Mouse (Mus musculus): ENCODE results near the gene Shroom1. TPM values are rescaled to one million over a fixed set of nuclear protein-coding genes. Genes with fewer than 3 reads are reported as not detected.

Gene Shroom1
- polyA plus RNA-seq, 1 experiment from 2014 or later = 4.1 TPM

DNA sequence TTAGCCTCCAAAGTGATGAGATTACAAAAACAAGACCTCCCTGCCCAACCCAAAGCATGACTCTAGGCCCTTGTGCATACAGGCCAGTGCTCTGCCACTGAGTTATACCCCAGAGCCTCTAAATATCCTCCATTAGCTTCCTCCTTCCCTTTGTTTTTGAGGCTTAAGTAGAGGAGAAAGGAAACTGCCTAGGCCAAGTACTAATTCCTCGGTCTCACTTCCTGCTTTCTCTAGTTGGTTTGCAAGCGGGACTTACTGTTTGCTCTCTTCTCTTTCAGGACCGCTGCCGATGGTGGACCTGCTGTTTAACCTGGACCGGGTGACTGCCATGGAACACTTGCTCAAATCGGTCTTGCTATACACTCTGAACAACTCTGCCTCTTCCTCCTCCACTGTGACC, 20.7 kb upstream of the Shroom1 start:
- Histone ChIP-seq H3K9ac (ENCODE audit: low read depth, low read length) (no peak overlapping the region), H3K27me3 (ENCODE audit: control insufficient read depth, insufficient read depth, low read depth, low read length) (no peaks in the 10 kb centered on the region; the same call in 1 of the 2 replicates), H3K9me3 (replicated peaks; ENCODE audit: control insufficient read depth, low read length) (no peaks in the 10 kb centered on the region), H3K4me1 (ENCODE audit: control insufficient read depth, low read depth, low read length) (peaks cover 24% of the 10 kb centered on the region), H3K4me3 (ENCODE audit: low read depth, low read length) (no peak overlapping the region), H3K27ac (ENCODE audit: low read length) (no peak overlapping the region), H3K4me2 (ENCODE audit: low read depth, low read length) (no peak overlapping the region), H3K36me3 (ENCODE audit: control insufficient read depth, insufficient read depth) (no peaks in the 10 kb centered on the region)
- ATAC-seq (ENCODE audit: low read depth) = no peak
- 58% methylated on average over 6 of the region's 6 CpGs for WGBS (ENCODE audit: insufficient replicate concordance)

DNA sequence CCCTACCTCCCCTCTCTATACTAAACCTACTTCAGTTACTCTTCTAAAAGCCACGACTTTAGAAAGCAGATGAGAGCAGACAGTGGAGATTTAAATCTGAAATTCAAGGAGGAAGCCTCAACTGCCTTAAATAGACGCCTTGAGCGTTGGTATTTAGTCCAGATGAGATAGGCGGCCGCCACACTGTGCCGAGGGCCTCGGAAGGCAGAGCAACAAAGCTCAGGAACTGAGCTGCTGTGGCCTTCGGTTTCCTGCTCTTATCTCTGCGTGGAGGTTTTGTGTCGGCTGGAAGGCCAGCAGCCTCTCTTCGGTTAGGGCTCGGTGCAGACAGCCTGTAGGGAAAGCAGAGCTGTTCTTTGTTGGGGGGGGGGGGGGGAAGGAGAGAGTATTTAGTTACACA, 15.1 kb upstream of the Shroom1 start:
- H3K27ac ChIP-seq (ENCODE audit: low read length) = peak overlapping the region; percentile 39; the same call in 1 of the 2 replicates
- 0 out of 2 replicates have a peak overlapping the region, but pooled peaks have one; percentile 7 for H3K9ac ChIP-seq (ENCODE audit: low read depth, low read length)
- H3K4me2 ChIP-seq (ENCODE audit: low read depth, low read length) = 0 out of 2 replicates have a peak overlapping the region, but pooled peaks have one; percentile 12
- 2% methylated on average over 12 of the region's 12 CpGs for WGBS (ENCODE audit: insufficient replicate concordance)
- no peaks in the 10 kb centered on the region for H3K36me3 ChIP-seq (ENCODE audit: control insufficient read depth, insufficient read depth)
- no peak for ATAC-seq (ENCODE audit: low read depth)
- no peaks in the 10 kb centered on the region; the same call in 1 of the 2 replicates for H3K27me3 ChIP-seq (ENCODE audit: control insufficient read depth, insufficient read depth, low read depth, low read length)
- no peaks in the 10 kb centered on the region for H3K9me3 ChIP-seq (replicated peaks; ENCODE audit: control insufficient read depth, low read length)
- H3K4me3 ChIP-seq (ENCODE audit: low read depth, low read length) = no peak overlapping the region
- H3K4me1 ChIP-seq (ENCODE audit: control insufficient read depth, low read depth, low read length) = peaks cover 4% of the 10 kb centered on the region

DNA sequence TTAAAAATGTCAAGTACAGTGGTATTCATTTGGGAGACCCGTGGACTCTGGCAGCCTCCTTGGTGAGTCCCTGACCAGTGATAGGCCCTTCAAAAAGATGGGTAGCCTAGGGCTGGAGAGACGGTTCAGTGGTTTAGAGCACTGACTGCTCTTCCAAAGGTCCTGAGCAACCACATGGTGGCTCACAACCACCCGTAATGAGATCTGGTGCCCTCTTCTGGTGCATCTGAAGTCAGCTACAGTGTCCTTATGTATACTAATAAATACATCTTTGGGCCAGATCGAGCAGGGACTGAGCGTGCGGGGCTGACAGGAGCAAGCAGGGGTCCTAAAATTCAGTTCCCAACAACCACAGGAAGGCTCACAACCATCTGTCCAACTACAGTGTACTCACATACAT, 13.1 kb upstream of the Shroom1 start:
- H3K27me3 ChIP-seq (ENCODE audit: control insufficient read depth, insufficient read depth, low read depth, low read length) = no peaks in the 10 kb centered on the region; the same call in 1 of the 2 replicates
- no peaks in the 10 kb centered on the region for H3K9me3 ChIP-seq (replicated peaks; ENCODE audit: control insufficient read depth, low read length)
- H3K9ac ChIP-seq (ENCODE audit: low read depth, low read length) = no peak overlapping the region
- no peak overlapping the region for H3K4me3 ChIP-seq (ENCODE audit: low read depth, low read length)
- H3K36me3 ChIP-seq (ENCODE audit: control insufficient read depth, insufficient read depth) = no peaks in the 10 kb centered on the region
- WGBS (ENCODE audit: insufficient replicate concordance) = 14% methylated on average over 6 of the region's 6 CpGs
- no peak overlapping the region for H3K4me2 ChIP-seq (ENCODE audit: low read depth, low read length)
- no peak overlapping the region for H3K27ac ChIP-seq (ENCODE audit: low read length)
- peaks cover 4% of the 10 kb centered on the region for H3K4me1 ChIP-seq (ENCODE audit: control insufficient read depth, low read depth, low read length)
- no peak for ATAC-seq (ENCODE audit: low read depth)

DNA sequence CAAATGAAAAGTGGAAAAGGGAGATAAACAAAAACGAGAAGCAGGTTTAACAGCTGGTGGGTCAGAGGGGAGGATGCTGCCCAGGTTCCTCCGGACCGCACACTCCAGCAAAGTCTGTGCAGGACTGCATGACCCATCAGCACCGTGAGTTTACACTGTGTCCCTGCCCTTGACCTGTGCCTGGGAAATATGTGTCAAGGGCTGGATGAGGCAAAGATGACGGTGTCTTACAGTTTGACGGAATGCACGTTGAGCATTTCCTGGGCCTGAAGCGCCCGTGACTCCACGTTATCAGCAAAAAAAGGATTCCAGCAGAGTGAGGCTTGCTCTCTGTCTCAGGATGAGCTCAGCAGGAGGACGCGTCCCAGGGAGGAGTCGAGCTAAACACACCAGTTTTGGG, 11.4 kb upstream of the Shroom1 start:
- Histone ChIP-seq H3K9me3 (replicated peaks; ENCODE audit: control insufficient read depth, low read length) (no peaks in the 10 kb centered on the region), H3K4me1 (ENCODE audit: control insufficient read depth, low read depth, low read length) (peaks cover 8% of the 10 kb centered on the region), H3K9ac (ENCODE audit: low read depth, low read length) (no peak overlapping the region), H3K4me3 (ENCODE audit: low read depth, low read length) (no peak overlapping the region), H3K27me3 (ENCODE audit: control insufficient read depth, insufficient read depth, low read depth, low read length) (no peaks in the 10 kb centered on the region), H3K27ac (ENCODE audit: low read length) (peak overlapping the region; percentile 1), H3K36me3 (ENCODE audit: control insufficient read depth, insufficient read depth) (no peaks in the 10 kb centered on the region), H3K4me2 (ENCODE audit: low read depth, low read length) (no peak overlapping the region)
- 50% methylated on average over 13 of the region's 13 CpGs for WGBS (ENCODE audit: insufficient replicate concordance)
- ATAC-seq (ENCODE audit: low read depth) = peak; percentile 37; the same call in 1 of the 2 replicates

DNA sequence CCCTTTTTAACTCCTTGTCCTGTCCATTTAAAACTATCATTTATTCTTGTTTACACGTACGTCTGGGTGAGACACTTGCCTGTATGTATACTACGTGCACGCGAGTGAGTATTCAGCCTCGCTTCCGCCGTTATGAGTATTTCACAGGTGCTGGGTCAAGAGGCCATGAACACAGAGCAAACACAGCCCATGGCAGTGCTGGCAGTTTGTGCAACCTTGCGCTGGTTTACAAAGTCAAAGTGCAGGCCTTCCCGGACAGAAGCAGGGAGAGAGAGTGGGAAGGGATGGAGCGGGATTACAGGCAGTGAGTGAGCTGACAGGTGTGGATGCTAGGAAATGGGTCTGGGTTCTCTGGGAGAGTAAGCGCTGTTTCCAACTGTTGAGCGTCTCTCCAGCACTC, 10.8 kb upstream of the Shroom1 start:
- Histone ChIP-seq H3K4me2 (ENCODE audit: low read depth, low read length) (no peak overlapping the region), H3K27ac (ENCODE audit: low read length) (peak overlapping the region; percentile 1; the same call in 1 of the 2 replicates), H3K9me3 (replicated peaks; ENCODE audit: control insufficient read depth, low read length) (no peaks in the 10 kb centered on the region), H3K4me3 (ENCODE audit: low read depth, low read length) (no peak overlapping the region), H3K9ac (ENCODE audit: low read depth, low read length) (no peak overlapping the region), H3K36me3 (ENCODE audit: control insufficient read depth, insufficient read depth) (no peaks in the 10 kb centered on the region), H3K27me3 (ENCODE audit: control insufficient read depth, insufficient read depth, low read depth, low read length) (peaks cover 2% of the 10 kb centered on the region; the same call in 1 of the 2 replicates), H3K4me1 (ENCODE audit: control insufficient read depth, low read depth, low read length) (peaks cover 8% of the 10 kb centered on the region)
- ATAC-seq (ENCODE audit: low read depth) = peak; percentile 84
- 80% methylated on average over 13 of the region's 13 CpGs for WGBS (ENCODE audit: insufficient replicate concordance)

DNA sequence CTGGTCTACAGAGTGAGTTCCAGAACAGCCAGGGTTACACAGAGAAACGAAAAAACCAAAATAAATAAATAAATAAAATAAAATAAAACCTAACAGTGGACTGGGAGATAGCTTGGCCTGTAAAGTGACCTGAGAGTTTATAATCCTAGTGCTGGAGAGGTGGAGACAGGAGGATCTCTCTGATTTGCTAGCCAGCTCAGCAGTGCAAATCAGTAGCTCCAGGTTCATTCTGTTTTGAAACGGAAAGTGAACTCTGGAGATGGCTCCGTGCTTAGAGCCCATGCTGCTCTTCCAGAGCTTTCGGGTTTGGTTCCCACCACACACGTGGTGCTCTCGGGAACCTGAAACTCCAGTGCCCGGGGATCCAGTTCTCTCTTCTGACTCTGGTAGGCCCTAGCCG, 9.0 kb upstream of the Shroom1 start:
- Histone ChIP-seq H3K4me2 (ENCODE audit: low read depth, low read length) (no peak overlapping the region), H3K4me3 (ENCODE audit: low read depth, low read length) (no peak overlapping the region), H3K27ac (ENCODE audit: low read length) (0 out of 2 replicates have a peak overlapping the region, but pooled peaks have one; percentile 12), H3K36me3 (ENCODE audit: control insufficient read depth, insufficient read depth) (no peaks in the 10 kb centered on the region), H3K9ac (ENCODE audit: low read depth, low read length) (no peak overlapping the region), H3K27me3 (ENCODE audit: control insufficient read depth, insufficient read depth, low read depth, low read length) (peaks cover 3% of the 10 kb centered on the region; the same call in 1 of the 2 replicates), H3K9me3 (replicated peaks; ENCODE audit: control insufficient read depth, low read length) (no peaks in the 10 kb centered on the region), H3K4me1 (ENCODE audit: control insufficient read depth, low read depth, low read length) (peaks cover 4% of the 10 kb centered on the region; the same call in 1 of the 2 replicates)
- WGBS (ENCODE audit: insufficient replicate concordance) = 73% methylated on average over 8 of the region's 8 CpGs
- no peak for ATAC-seq (ENCODE audit: low read depth)

DNA sequence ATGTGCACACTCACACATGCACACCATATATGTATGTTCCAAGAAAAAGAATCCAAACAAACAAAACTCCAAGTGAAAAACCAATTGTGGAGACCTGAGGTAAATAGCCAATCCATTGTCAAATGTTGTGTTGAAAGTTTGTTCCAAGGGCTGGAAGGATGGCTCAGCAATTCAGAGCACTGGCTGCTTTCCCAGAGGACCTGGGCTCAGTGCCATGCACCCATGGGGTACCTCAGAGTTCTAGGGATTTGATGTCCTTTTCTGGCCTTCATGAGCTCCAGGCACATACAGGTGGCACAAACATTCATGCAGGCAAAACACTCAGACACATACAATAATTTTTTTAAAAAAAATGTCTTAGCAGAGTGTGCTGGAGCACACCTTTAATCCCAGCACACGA, 8.5 kb upstream of the Shroom1 start:
- Histone ChIP-seq H3K27me3 (ENCODE audit: control insufficient read depth, insufficient read depth, low read depth, low read length) (peaks cover 3% of the 10 kb centered on the region; the same call in 1 of the 2 replicates), H3K36me3 (ENCODE audit: control insufficient read depth, insufficient read depth) (no peaks in the 10 kb centered on the region), H3K4me3 (ENCODE audit: low read depth, low read length) (no peak overlapping the region), H3K9ac (ENCODE audit: low read depth, low read length) (no peak overlapping the region), H3K9me3 (replicated peaks; ENCODE audit: control insufficient read depth, low read length) (no peaks in the 10 kb centered on the region), H3K27ac (ENCODE audit: low read length) (no peak overlapping the region), H3K4me1 (ENCODE audit: control insufficient read depth, low read depth, low read length) (peaks cover 4% of the 10 kb centered on the region; the same call in 1 of the 2 replicates), H3K4me2 (ENCODE audit: low read depth, low read length) (no peak overlapping the region)
- 0 out of 2 replicates have a peak, but pooled peaks have one; percentile 35 for ATAC-seq (ENCODE audit: low read depth)
- 72% methylated on average over 1 of the region's 1 CpGs for WGBS (ENCODE audit: insufficient replicate concordance)

DNA sequence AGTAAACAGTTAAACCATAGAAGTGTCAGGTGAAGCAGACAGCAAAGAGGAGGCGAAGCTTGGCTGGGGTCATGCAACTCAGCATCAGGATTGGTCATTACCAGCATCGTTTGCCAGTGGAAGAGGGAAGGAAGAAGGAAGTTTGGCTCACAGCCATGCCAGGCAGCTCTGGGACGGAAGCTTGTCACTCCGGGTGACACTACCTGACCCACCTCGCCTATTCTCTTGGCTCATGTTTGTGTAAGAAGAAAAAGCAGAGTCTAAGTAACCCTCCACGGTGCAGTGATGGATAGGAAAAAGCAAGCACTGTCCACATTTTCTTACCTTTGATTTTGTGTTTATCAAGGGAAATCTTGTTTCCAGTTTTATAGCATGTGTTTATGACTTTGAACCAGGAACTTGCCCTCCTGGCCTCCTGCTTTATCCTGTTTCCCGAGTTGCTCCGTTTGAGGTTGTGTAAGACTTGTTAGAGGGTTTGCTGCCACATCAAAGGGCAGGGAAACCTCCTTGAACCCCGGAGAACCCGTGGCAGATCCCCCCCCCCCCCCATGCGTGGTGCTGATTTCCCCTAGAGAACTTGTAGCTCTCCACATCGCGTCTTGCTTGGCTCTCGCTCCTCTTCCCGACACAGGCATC, 6.8 kb upstream of the Shroom1 start:
- Histone ChIP-seq H3K27me3 (ENCODE audit: control insufficient read depth, insufficient read depth, low read depth, low read length) (peaks cover 3% of the 10 kb centered on the region; the same call in 1 of the 2 replicates), H3K4me1 (ENCODE audit: control insufficient read depth, low read depth, low read length) (peaks cover 4% of the 10 kb centered on the region; the same call in 1 of the 2 replicates), H3K9ac (ENCODE audit: low read depth, low read length) (no peak overlapping the region), H3K9me3 (replicated peaks; ENCODE audit: control insufficient read depth, low read length) (no peaks in the 10 kb centered on the region), H3K36me3 (ENCODE audit: control insufficient read depth, insufficient read depth) (no peaks in the 10 kb centered on the region), H3K4me3 (ENCODE audit: low read depth, low read length) (no peak overlapping the region), H3K4me2 (ENCODE audit: low read depth, low read length) (no peak overlapping the region), H3K27ac (ENCODE audit: low read length) (no peak overlapping the region)
- ATAC-seq (ENCODE audit: low read depth) = no peak
- WGBS (ENCODE audit: insufficient replicate concordance) = 25% methylated on average over 15 of the region's 15 CpGs

DNA sequence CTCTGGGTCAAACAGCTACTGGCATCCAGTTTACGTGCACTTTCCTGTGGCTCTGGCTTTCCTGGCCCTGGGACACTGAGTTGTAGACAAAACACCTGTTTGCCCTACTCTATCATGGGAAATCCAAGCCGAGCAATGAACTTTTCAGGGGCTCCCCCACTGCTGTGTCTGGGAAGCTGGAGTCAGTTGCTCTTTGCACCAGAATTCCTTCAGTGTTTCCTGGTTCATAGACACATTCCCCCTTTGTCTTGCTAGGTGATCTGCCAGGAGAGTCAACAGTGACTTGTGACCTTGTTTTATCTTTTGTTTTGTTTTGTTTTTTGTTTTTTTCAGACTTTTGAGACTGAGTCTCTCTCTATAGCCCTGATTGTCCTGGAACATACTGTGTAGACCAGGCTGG, 5.6 kb upstream of the Shroom1 start:
- H3K27me3 ChIP-seq (ENCODE audit: control insufficient read depth, insufficient read depth, low read depth, low read length) = peaks cover 11% of the 10 kb centered on the region
- no peak overlapping the region for H3K4me2 ChIP-seq (ENCODE audit: low read depth, low read length)
- H3K4me3 ChIP-seq (ENCODE audit: low read depth, low read length) = no peak overlapping the region
- ATAC-seq (ENCODE audit: low read depth) = no peak
- peaks cover 4% of the 10 kb centered on the region; the same call in 1 of the 2 replicates for H3K4me1 ChIP-seq (ENCODE audit: control insufficient read depth, low read depth, low read length)
- no peak overlapping the region for H3K9ac ChIP-seq (ENCODE audit: low read depth, low read length)
- no peak overlapping the region for H3K27ac ChIP-seq (ENCODE audit: low read length)
- WGBS (ENCODE audit: insufficient replicate concordance) = 50% methylated on average over 2 of the region's 2 CpGs
- H3K36me3 ChIP-seq (ENCODE audit: control insufficient read depth, insufficient read depth) = no peaks in the 10 kb centered on the region
- H3K9me3 ChIP-seq (replicated peaks; ENCODE audit: control insufficient read depth, low read length) = no peaks in the 10 kb centered on the region
